Mouse (Mus musculus): ENCODE measurements around the gene Chrdl2. TPM values are rescaled to one million over a fixed set of nuclear protein-coding genes. Genes with fewer than 3 reads are reported as not detected.

The Chrdl2 gene
- polyA plus RNA-seq, 1 experiment = 0.34 TPM

DNA sequence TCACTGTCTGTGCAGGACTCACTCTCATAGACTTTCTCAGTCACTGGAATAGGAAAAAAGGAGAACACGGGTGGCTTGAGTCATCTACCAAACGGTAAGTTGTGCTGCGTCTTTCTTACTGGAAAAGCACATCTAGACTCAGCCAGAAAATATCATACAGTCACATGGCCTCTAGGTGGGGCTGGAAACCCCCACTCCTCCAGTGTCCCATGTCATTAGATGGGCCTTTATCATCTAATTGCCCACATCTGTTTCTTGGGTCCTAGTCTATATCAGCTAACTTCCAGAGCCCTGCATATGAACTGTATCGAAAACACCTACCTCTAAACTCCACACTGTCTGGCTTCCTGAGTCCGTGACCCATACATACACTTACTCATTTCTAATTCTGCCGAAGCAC lies 77.8 kb downstream of the Chrdl2 start:
- no peaks in the 10 kb centered on the region for H3K4me1 ChIP-seq (ENCODE audit: control insufficient read depth, insufficient read depth, insufficient read length, low read length)
- H3K36me3 ChIP-seq (ENCODE audit: control insufficient read depth, insufficient read depth, low read length) = peaks cover 46% of the 10 kb centered on the region
- TF ChIP-seq POLR2A (IDR thresholded peaks at IDR 0.05; ENCODE audit: low read depth, low read length) (no peak), CTCF (IDR thresholded peaks at IDR 0.05; ENCODE audit: extremely low read depth, insufficient read length, insufficient replicate concordance, low read depth, low read length) (no peak)
- 91% methylated on average over 6 of the region's 6 CpGs for WGBS
- no peak overlapping the region for H3K4me3 ChIP-seq (ENCODE audit: low read depth, low read length)
- H3K27me3 ChIP-seq (ENCODE audit: control insufficient read depth, insufficient read depth, low read length) = no peaks in the 10 kb centered on the region
- H3K27ac ChIP-seq (ENCODE audit: insufficient read depth, low read depth, low read length) = no peak overlapping the region

Other genes with a start within 250 kb of the Chrdl2 start
- gene Olfr521, start 242.7 kb upstream of the Chrdl2 start, polyA plus RNA-seq (2012; rRNA removed) = not detected in 2 replicates
- gene Neu3, start 177.8 kb upstream of the Chrdl2 start, polyA plus RNA-seq (2012; rRNA removed) = 0.82 and 1.3 TPM in 2 replicates
- 0.05 TPM in 1 of 2 replicates, not detected in the other for gene Xrra1, start 147.1 kb upstream of the Chrdl2 start, polyA plus RNA-seq (2012; rRNA removed)
- 6.3 and 12.0 TPM in 2 replicates for gene Spcs2, start 142.7 kb upstream of the Chrdl2 start, polyA plus RNA-seq (2012; rRNA removed)
- 1.4 and 2.2 TPM in 2 replicates for gene Rnf169, start 25.7 kb upstream of the Chrdl2 start, polyA plus RNA-seq (2012; rRNA removed)
- gene Pold3, start 115.4 kb downstream of the Chrdl2 start, polyA plus RNA-seq (2012; rRNA removed) = 2.4 and 4.2 TPM in 2 replicates
- 11.5 and 13.2 TPM in 2 replicates for gene Lipt2, start 153.1 kb downstream of the Chrdl2 start, polyA plus RNA-seq (2012; rRNA removed)
- 94.9 and 97.8 TPM in 2 replicates for gene Kcne3, start 170.3 kb downstream of the Chrdl2 start, polyA plus RNA-seq (2012; rRNA removed)
- gene Pgm2l1, start 221.2 kb downstream of the Chrdl2 start, polyA plus RNA-seq (2012; rRNA removed) = 1.3 and 1.5 TPM in 2 replicates

Measured in small intestine, adult 2 months (tissue).